Mouse (Mus musculus) kidney, adult 2 months (tissue): Measurements from ENCODE around the gene Mllt11.

ENCODE experiments used
- CTCF ChIP-seq: fragments of 200-500 bp; conservative IDR thresholded peaks from 2 replicates; pipeline ENCODE4 v1.5.1; 2011; ENCODE audit warnings: low read depth, mild to moderate bottlenecking, control low read depth, low read length, moderate library complexity, mixed read lengths; ENCODE audit not compliant: insufficient read depth, insufficient read length
- POLR2A ChIP-seq: fragments of 200-500 bp; IDR thresholded peaks from one replicate; pipeline ENCODE4 v1.6.1; 2011; ENCODE audit warnings: low read depth, low read length, control low read depth

DNA sequence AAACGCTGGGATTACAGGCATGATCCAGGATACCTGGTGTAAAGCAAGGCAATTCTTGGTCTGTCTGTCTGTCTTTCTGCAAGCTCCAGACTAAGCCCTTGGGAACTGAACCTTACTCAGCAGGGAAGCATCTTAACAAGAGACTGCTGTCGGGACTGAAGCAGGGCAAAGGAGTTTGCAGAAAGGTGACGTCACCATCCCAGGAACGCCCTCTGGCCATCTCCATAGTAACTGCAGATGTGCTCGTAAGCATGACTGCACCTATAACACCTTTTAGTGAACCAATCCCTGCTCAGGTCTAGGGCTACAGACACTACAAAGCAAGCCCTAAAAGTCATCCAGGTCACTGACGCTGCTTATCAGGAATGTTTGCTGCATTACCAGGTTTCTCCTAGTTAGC is 7.7 kb downstream of the Mllt11 start:
- TF ChIP-seq CTCF = no peak
- TF ChIP-seq POLR2A = no peak
